Mouse (Mus musculus) large intestine, adult 2 months (tissue): Measurements from ENCODE around the gene Kdm7a. TPM values are rescaled to one million over a fixed set of nuclear protein-coding genes. Genes with fewer than 3 reads are reported as not detected.

Experiments
- DNase-seq: peaks from one replicate; pipeline ENCODE4 v3.0.0-alpha.2; 2012; ENCODE audit warnings: low read depth, low spot score
- WGBS: fragments of 180-500 bp; shearing (Covaris S2); methylation state at CpG from one replicate; pipeline ENCODE4 v1.1.7; 2018; 5-methylcytosine and 5-hydroxymethylcytosine counted together
- polyA plus RNA-seq: library from polyadenylated mRNA; depleted of rRNA; stranded (reverse); fragments of >200 nt; gene quantifications from 2 replicates; pipeline ENCODE4 v1.2.3, GENCODE M21; 2012

Gene Kdm7a
- polyA plus RNA-seq, 1 experiment, result 3.2 TPM

DNA sequence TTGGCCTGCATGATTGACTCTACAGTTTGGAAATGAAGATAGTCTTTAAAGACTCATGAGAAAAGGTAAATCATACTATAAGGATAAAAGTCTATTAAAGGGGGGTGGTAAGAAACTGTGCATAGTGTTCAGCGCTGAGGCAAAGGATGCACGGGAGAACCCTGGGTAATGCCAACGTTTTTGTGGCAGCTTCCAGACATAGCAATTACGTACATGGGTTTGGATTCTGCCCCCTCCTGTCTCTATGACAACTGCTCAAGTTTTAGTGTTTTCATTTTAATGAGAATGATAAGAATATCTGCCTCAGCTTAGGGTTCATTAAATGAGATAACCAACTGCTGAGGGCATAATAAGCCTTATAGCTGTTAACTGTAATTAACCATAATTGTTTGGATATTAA, 3.1 kb upstream of the Kdm7a start:
- 83% methylated on average over 4 of the region's 4 CpGs for WGBS

DNA sequence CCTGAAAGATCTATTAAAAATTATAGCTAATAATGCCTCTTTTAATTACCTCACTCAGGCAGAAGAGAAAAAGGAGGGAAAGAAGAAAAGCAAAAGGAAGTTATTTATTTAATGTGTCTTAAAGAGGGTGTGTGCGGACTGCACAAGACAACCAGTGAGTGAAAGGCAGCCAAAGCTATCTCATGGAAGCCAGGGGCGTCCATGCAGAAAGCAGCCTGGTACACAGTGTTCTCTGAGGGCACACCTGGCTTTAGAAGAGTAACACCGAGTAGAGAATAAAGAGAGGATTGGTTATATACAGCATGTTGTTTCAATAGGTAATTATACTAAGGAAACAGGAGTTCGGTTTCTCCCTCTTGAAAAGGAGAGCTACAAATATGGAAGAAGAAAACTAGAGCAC, 1.6 kb upstream of the Kdm7a start:
- 55% methylated on average over 4 of the region's 4 CpGs for WGBS
- no peak for DNase-seq

More for the DNA sequence above, 3.1 kb upstream of the Kdm7a start:
- DNase-seq, result no peak

DNA sequence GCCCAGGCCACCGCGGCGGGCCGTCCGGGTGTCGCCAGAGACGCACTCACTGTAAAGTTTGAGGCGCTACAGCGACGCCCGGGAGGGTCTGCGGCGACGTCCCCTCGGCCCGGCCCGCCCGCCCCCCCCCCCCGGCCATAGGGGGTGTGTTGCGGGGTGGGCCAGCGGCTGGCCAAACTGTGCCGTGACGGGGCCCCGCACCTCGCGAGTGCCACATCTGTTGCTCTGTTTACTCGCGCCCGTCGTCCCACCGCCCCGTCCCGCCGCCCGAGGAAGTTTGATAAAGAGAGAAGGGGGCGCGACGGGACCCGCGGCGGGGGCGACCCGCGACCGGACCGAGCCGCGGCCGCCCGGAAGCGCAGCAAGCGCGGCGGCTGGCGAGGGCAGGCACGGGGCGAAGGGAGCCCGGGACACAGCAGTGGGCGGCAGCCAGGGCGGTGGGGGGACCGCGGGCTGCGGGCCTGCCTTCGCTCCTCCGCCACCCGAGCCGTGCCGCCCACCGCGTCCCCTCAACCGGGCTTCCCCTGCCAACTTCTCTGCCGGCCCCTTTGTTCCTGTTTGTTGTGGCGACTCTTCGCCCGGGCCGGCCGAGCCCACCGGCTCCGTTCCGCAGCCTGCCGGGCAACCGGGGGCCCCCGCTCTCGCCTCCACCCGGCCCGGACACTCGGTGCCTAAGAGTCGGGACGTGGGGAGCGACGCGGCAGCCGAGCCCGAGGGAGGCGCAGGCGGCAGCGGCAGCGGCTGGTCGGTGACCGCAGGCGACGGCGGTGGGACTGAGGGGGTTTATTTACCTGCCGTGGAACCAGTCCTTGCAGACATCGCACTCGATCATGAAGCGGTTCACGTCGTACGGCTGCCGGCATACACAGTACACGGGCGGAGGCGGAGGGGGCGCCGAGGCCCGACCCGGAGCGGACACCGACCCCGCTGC, 674 bp downstream of the Kdm7a start:
- no peak for DNase-seq
- WGBS, result under 1% methylated on average over 117 of the region's 121 CpGs

- no peak for DNase-seq
- WGBS, result under 1% methylated on average over 30 of the region's 30 CpGs
Measured at GRCm38 (mm10) chr6:39205064-39205649, 1.4 kb downstream of the Kdm7a start.

DNA sequence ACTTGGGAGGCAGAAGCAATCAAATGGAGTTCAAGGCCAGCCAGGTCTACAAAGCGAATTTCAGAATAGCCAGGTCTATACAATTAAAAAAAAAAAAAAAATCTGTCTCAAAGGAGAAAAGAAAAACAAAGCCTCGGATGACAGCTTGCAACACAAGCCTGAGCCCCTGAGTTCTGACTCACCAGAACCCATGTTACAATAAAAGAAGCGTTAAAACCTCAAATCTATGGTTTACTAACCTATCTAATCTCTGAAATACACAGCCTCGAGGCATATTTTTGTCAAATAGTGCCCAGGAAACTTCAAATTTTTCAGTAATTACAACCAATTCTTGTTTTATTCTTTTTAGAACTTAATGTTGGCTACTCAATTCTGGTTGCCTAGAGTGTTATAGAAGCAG, 2.1 kb downstream of the Kdm7a start:
- WGBS, result 42% methylated on average over 4 of the region's 4 CpGs
- DNase-seq, result no peak

DNA sequence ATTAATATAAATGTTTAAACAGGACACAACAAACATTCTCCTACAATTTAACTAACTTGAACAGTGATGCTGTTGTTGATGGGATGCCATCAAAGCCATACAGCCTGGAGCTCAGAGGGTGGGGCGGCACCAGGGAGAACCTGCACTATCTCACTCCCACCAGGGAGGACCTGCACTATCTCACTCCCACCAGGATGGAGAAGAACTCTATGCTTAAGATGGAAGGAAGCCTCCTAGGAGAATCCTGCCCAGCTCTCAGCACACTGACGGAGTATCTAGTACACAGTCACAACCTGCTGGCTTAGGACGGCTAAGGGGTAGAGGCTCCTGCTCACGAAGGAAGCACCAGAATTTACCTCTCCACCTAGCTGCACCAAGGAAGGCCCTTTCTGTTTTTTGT, 3.4 kb downstream of the Kdm7a start:
- WGBS, result 88% methylated on average over 4 of the region's 4 CpGs
- DNase-seq, result no peak

GRCm38 (mm10) chr6:39193006-39193405, 13.6 kb downstream of the Kdm7a start:
- no peak for DNase-seq
- WGBS, result 45% methylated on average over 5 of the region's 5 CpGs

- WGBS, result 57% methylated on average over 2 of the region's 2 CpGs
- DNase-seq, result no peak
Measured at GRCm38 (mm10) chr6:39191518-39191917, 15.1 kb downstream of the Kdm7a start.

DNA sequence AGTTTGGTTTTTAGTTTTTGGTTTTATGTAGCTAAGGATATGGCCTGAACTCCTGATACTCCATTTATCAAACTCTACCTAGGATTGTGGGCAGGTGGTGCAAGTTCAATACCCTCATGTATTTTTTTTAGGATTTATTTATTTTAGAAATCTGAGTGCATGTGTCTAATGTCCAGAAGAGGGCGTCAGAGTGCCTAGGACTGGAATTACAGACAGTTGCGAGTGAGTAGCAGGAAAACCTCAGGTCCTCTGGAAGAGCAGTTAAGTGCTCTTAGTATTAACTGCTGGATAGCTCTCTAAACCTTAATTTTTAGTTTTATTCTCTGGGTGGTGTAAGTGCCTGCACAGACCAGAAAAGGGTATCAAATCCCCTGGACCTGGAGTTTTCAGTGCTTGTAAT, 19.4 kb downstream of the Kdm7a start:
- WGBS, result 25% methylated on average over 2 of the region's 2 CpGs
- no peak for DNase-seq

GRCm38 (mm10) chr6:39169089-39169488, 37.5 kb downstream of the Kdm7a start:
- DNase-seq, result no peak
- 38% methylated on average over 1 of the region's 1 CpGs for WGBS

GRCm38 (mm10) chr6:39164891-39165290, 41.7 kb downstream of the Kdm7a start:
- WGBS, result 100% methylated on average over 1 of the region's 1 CpGs
- DNase-seq, result no peak

DNA sequence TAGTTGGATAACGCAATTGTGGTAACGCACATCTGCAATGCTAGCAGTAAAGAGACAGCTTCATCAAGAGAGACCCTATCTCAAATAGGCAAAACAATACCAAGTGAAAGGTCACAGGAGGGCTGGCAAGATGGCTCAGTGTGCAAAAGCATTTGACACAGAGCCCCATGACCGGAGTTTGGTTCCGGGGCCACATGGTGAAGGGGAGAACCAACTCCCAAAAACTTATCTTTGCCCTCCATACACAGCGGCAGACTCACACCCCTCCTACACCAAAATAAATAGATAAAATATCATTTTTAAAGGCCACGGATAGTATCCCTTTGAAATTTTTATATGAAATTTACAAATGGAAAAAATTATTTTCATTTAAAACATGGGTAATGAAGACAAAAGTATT, 44.6 kb downstream of the Kdm7a start:
- DNase-seq, result no peak
- 93% methylated on average over 6 of the region's 6 CpGs for WGBS

GRCm38 (mm10) chr6:39146041-39146440, 60.5 kb downstream of the Kdm7a start:
- no peak for DNase-seq
- WGBS, result 61% methylated on average over 6 of the region's 6 CpGs

- DNase-seq, result no peak
- WGBS, result 79% methylated on average over 5 of the region's 5 CpGs
Measured at GRCm38 (mm10) chr6:39132556-39132955, 74.0 kb downstream of the Kdm7a start.

GRCm38 (mm10) chr6:39131480-39131879, 75.1 kb downstream of the Kdm7a start:
- WGBS, result 46% methylated on average over 4 of the region's 4 CpGs

GRCm38 (mm10) chr6:39124719-39125118, 81.9 kb downstream of the Kdm7a start:
- DNase-seq, result no peak

More at GRCm38 (mm10) chr6:39131480-39131879, 75.1 kb downstream of the Kdm7a start:
- DNase-seq, result no peak

DNA sequence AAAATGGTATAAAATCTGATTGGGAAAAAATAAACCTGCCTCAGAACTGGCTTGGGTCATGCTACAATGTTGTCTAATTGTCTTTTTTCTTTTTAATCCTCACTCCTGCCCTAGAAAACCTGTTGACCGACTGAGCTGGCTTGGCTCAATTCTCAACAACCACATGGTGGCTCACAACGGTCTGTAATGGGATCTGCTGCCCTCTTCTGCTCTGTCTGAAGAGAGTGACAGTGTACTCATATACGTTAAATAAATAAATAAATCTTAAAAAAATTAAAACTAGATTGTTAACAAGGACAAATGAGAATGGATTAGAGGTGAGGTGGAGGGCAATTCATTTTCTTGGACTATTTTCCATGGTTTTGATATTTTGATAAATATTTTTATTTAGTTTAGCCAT, 85.9 kb downstream of the Kdm7a start:
- no peak for DNase-seq
- whole genome bisulfite sequencing, result 30% methylated on average over 3 of the region's 3 CpGs

- DNase-seq, result no peak
- 9% methylated on average over 49 of the region's 49 CpGs for WGBS
Measured at GRCm38 (mm10) chr6:39118456-39118881, 88.1 kb downstream of the Kdm7a start.

DNA sequence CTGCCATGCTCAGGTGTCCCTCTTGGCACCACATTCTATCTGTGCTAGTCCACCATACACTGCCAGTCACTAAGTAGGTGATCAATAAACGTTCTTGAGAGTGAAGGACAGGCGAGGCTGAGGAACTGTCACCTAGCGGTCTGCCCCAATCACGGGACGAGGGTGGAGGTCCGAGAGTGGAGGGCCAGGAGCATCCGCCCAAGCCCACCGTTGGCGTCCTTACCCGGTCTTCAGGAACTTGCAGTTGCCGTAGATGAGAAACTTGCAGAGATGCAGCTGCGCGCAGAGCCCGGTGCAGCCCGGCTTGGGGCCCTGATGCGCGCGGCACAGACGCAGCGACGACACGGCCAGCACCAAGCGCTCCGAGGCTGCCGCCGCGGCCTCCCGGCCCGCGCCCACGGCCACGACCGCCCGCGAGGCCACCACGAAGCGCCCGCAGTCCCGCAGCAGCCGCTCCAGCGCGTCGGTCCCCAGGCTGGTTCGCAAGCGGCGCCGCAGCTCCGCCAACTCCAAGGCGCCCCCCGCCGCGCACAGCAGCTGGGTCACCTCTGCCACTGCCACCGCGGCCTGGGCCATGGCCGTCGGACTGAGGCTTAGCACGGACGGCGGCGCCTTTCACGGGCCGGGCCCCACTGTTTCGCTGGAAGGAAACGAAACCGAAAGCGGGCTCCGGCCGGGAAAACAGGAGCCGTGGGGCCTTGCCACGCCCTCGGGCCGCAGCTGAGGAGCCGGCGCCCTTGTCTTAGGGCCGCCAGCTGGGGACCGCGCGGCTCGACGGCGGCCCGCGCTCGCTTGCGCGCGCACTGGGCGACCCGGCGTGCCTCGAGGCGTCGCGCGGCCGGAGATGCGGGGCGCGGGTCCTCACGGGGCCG, 88.8 kb downstream of the Kdm7a start, which contains the start of gene Parp12:
Gene Parp12, minus strand, starts transcription at position 766 of the 872 bp plus-strand sequence.
- 2% methylated on average over 101 of the region's 101 CpGs for WGBS
- DNase-seq, result peak; percentile 67

DNA sequence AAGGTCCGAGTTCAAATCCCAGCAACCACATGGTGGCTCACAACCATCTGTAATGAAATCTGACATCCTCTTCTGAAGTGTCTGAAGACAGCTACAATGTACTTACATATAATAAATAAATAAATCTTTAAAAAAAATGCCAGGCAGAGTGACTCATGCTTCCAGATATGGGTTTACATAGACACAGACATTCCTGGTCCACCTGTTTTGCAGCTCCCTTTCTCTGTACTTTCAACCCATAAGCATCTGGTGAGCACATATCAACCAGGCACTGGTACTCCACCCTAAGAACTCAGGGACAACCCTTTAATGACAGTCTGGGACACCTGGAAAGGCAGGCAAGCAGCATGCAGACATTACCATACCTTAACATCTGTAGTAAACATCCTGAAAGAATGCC, 91.2 kb downstream of the Kdm7a start:
- 76% methylated on average over 1 of the region's 1 CpGs for WGBS
- DNase-seq, result no peak
